Mouse (Mus musculus): ENCODE data around the gene Nfx1.

The Nfx1 gene

DNA sequence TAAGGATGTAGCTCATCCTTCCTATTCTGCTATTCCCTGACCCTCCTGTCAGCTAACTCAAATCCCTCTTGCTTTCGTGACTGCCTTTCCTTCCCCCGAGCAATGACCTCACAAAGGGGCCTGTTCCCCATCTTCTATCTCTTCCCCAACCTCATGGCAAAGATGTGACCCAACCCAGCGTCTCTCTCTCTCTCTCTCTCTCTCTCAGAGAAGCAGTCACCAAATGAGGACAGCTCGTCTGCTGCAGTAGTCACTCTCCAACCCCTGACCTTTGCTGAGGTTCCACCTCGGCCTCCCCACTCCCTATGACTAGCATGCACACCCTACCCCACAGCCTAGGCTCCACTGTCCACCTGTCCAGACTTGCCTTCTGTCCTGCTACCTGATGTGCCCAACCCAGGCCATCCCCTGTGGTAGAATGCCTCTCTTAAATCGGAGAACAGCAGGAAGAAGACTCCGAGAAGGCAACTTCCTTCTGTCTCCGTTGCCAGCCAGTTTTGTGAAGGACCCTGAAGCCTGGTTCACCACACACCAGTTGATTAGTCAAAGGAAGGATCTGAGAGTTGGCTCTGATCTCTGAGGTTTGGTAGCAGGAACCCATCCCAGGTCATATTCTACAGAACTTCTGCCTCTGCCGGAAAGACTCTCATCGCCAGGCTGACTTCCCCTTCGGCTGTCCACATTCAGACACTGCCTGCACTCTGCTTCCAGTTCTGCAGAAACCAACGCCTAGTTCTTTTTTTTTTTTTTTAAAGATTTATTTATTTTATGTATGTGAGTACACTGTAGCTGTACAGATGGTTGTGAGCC lies 102.5 kb downstream of the Nfx1 start:
- DNase-seq (ENCODE audit: low read depth, low spot score) = peak; percentile 7
- no peaks in the 10 kb centered on the region for H3K36me3 ChIP-seq (ENCODE audit: control insufficient read depth, insufficient read depth, low read length, poor library complexity, severe bottlenecking)
- no peaks in the 10 kb centered on the region; the same call in 1 of the 2 replicates for H3K27me3 ChIP-seq (ENCODE audit: control insufficient read depth, insufficient read depth, low read length, poor library complexity, severe bottlenecking)

DNA sequence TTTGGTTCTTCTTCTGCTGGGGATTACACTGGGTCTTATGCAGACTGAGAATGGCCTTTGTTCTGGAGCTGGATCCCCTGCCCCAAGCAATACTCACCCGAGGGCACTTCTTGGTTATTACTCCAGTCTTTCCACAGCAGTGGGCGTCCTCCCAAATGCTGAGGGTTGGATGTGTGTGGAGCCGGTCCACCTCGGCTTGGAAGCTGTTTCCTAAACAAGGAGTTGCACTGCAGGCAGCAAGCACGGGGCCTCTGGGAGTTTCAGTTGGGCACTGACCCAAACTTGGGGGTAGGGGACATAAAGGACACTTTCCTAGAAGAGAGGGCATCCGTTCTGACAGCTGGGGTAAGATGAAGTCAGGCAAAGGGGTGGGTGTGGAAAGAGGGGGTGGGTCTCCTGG lies 103.8 kb downstream of the Nfx1 start:
- Histone ChIP-seq H3K27me3 (ENCODE audit: control insufficient read depth, insufficient read depth, low read length, poor library complexity, severe bottlenecking) (no peaks in the 10 kb centered on the region; the same call in 1 of the 2 replicates), H3K36me3 (ENCODE audit: control insufficient read depth, insufficient read depth, low read length, poor library complexity, severe bottlenecking) (no peaks in the 10 kb centered on the region)
- DNase-seq (ENCODE audit: low read depth, low spot score) = no peak
